Mouse (Mus musculus) heart, postnatal 25 days (tissue): ENCODE measurements around the gene Nemf. TPM values are rescaled to one million over a fixed set of nuclear protein-coding genes. Genes with fewer than 3 reads are reported as not detected.
"Not testable (repeated sequence)": the region's sequence is repeated elsewhere in the genome, so short reads cannot be mapped to it uniquely, and the experiment has no call there.

Experiments used
- DNase-seq: peaks from one replicate; pipeline ENCODE4 v3.0.0; 2022; ENCODE audit warnings: low spot score
- intact Hi-C: fragments of 180-260 bp; cut with DNase I; formaldehyde crosslinking; loops from one replicate; pipeline ENCODE4 v1.15.1; 2025
- total RNA-seq, 2 experiments: library from RNA; stranded (reverse); gene quantifications; 2 replicates each; pipeline ENCODE4 v1.2.3; 2021

Nemf gene
- 10 to 100 TPM; 24.0 to 24.4 TPM for total RNA-seq

- intact Hi-C loops = loop anchor here (5.0 kb wide), 1 partner anchor 226 kb away; the partner anchor contains the start of gene Vcpkmt
- peak; percentile 69 for DNase-seq
These were observed at the start of gene Nemf for GRCm38 (mm10) chr12:69356546-69357299. Gene Nemf (minus strand): TSS chr12:69357165.

- DNase-seq = no peak
- intact Hi-C loops = no loop called here
These were observed 45.7 kb upstream of the Nemf start for GRCm38 (mm10) chr12:69402594-69403167.

- no peak for DNase-seq
- intact Hi-C loops = no loop called here
These were observed 45.1 kb upstream of the Nemf start for GRCm38 (mm10) chr12:69402100-69402499.

GRCm38 (mm10) chr12:69400871-69401286 is 43.9 kb upstream of the Nemf start:
- intact Hi-C loops = no loop called here
- DNase-seq = no peak

GRCm38 (mm10) chr12:69400367-69400766 is 43.4 kb upstream of the Nemf start:
- intact Hi-C loops = no loop called here
- no peak for DNase-seq

- intact Hi-C loops = no loop called here
- no peak for DNase-seq
These were observed 37.5 kb upstream of the Nemf start for GRCm38 (mm10) chr12:69394456-69394855.

- DNase-seq = no peak
- intact Hi-C loops = no loop called here
These were observed 36.1 kb upstream of the Nemf start for GRCm38 (mm10) chr12:69393076-69393475.

GRCm38 (mm10) chr12:69390000-69390698 is 33.2 kb upstream of the Nemf start:
- intact Hi-C loops = no loop called here
- no peak for DNase-seq

GRCm38 (mm10) chr12:69389273-69389938 is 32.4 kb upstream of the Nemf start:
- intact Hi-C loops = no loop called here
- DNase-seq = no peak

GRCm38 (mm10) chr12:69388321-69388869 is 31.4 kb upstream of the Nemf start:
- intact Hi-C loops = no loop called here
- DNase-seq = no peak

GRCm38 (mm10) chr12:69386281-69386732 is 29.3 kb upstream of the Nemf start:
- intact Hi-C loops, DNase-seq: not testable (repeated sequence)

GRCm38 (mm10) chr12:69385542-69386280 is 28.7 kb upstream of the Nemf start:
- intact Hi-C loops = no loop called here
- no peak for DNase-seq

GRCm38 (mm10) chr12:69384606-69385005 is 27.6 kb upstream of the Nemf start:
- DNase-seq = no peak
- intact Hi-C loops = no loop called here

GRCm38 (mm10) chr12:69382880-69383279 is 25.9 kb upstream of the Nemf start:
- intact Hi-C loops = no loop called here
- DNase-seq = no peak

- intact Hi-C loops = no loop called here
- DNase-seq = no peak
These were observed 21.8 kb upstream of the Nemf start for GRCm38 (mm10) chr12:69378558-69379454.

- intact Hi-C loops, DNase-seq: not testable (repeated sequence)
These were observed 20.7 kb upstream of the Nemf start for GRCm38 (mm10) chr12:69377636-69378035.

GRCm38 (mm10) chr12:69377188-69377587 is 20.2 kb upstream of the Nemf start:
- intact Hi-C loops = no loop called here
- no peak for DNase-seq

- intact Hi-C loops = no loop called here
- no peak for DNase-seq
These were observed 19.2 kb upstream of the Nemf start for GRCm38 (mm10) chr12:69376132-69376531.
